Mouse (Mus musculus): ENCODE measurements at regions not wholly inside any gene's neighbourhood (a gene's known extent, or its start where the extent isn't known, plus 50 kb on each side); places are given as distances from the start of the nearest gene placed in this dataset.

DNA sequence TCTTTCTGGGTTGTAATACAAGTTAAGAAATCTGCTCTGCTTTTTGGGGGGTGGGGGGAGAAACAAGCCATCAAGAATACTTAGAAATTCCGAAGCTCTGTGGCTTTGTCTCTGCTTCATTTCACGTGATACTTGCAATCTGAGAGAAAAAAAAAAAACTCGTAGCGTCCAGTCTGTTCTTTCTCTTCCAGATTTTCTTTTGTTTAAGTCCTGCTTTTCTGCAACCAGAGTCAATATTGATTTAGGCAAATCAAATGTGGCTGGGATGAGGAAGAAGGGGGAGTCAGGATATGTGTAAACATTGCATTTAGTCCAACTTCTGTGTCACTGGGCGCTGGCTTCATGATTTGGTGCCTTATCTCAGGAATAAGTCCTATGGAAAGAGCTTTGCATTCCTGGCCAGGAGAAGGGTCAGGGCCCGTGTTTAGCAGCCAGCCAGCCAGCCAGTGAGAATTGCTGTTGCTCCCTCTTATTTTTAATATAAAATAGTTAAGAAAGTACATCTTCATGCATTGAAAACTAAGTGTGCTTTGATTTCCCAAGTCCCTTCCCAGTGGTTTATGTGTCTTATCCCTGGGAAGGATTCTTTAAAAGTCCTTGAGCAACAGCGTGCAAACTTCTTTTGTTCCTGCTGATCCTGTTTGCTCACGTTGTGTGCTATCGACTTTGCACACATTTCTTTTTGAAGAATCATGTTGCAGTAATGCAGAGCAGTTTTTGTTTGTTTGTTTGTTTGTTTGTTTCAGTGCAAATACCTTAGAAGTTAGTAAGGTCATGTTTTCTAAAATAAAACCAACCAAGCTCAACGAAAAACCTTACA is 272.0 kb downstream of the Gm11146 start:
- Histone ChIP-seq H3K27ac (peak overlapping the region; percentile 82), H3K4me2 (peak overlapping the region; percentile 48), H3K27me3 (replicated peaks) (no peaks in the 10 kb centered on the region), H3K4me1 (peaks cover 27% of the 10 kb centered on the region), H3K36me3 (replicated peaks) (no peaks in the 10 kb centered on the region), H3K4me3 (peak overlapping the region; percentile 40), H3K9me3 (no peaks in the 10 kb centered on the region), H3K9ac (0 out of 2 replicates have a peak overlapping the region, but pooled peaks have one; percentile 9)
- WGBS, result 7% methylated on average over 10 of the region's 10 CpGs
- no peak; the same call in 1 of the 2 replicates for ATAC-seq (replicated peaks)

DNA sequence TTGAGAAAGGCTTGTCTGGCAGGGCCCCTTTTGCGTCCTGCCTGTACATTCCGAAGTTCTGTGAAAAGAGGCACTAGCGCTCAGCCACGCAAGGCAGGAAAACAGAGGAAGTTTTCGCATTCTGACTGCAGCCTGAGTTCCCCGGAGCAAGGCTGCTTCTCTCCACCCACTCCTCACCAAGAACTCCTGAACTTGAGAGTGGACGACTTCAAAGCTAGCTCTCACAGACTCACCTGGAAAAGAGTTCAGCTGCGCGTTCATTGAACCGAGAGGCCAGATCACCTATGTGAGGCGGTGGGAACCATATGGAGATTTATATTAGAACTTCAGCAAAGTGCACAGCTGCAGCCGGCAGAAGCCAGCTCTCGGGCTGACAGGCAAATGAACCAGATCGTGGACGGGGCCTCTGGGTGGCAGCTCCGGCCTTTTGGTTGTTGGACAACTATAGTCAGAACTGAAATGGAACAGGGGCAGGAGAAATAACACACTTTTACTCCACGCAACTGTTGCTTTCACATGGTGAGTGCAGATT is 272.7 kb downstream of the Gm11146 start:
- peak overlapping the region; percentile 82 for H3K27ac ChIP-seq
- ATAC-seq (replicated peaks), result peak; percentile 47
- peak overlapping the region; percentile 40 for H3K4me3 ChIP-seq
- H3K27me3 ChIP-seq (replicated peaks), result no peaks in the 10 kb centered on the region
- peak overlapping the region; percentile 48 for H3K4me2 ChIP-seq
- H3K36me3 ChIP-seq (replicated peaks), result no peaks in the 10 kb centered on the region
- WGBS, result 4% methylated on average over 17 of the region's 17 CpGs
- H3K9me3 ChIP-seq, result no peaks in the 10 kb centered on the region
- H3K9ac ChIP-seq, result peak overlapping the region; percentile 32
- peaks cover 27% of the 10 kb centered on the region for H3K4me1 ChIP-seq

DNA sequence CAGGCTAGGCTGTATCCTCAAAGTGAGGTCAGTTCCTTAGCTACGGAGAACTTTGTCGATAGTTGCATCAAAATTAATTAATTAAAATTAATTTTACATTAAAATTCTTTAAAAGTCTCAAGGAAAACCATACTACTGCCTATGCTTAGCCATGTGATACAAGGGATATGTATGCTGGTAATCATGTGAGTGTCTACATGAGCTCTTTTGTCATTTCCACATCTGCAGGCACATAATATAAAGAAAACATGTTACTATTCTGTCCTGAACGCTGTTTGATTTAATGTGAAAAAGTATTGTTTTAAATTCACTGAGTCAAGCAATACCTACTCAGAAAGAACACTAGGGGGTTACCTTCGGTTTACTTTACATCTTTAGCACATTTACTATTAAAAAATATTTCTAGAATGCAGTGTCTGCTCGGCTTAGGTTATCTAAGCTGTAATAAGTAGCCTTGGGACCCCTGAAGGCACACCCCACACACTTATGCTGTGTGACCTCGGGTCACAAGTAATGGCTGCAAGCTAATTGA is 273.2 kb downstream of the Gm11146 start:
- 20% methylated on average over 6 of the region's 6 CpGs for WGBS
- Histone ChIP-seq H3K9ac (no peak overlapping the region), H3K27me3 (replicated peaks) (no peaks in the 10 kb centered on the region), H3K4me3 (peak overlapping the region; percentile 40), H3K36me3 (replicated peaks) (no peaks in the 10 kb centered on the region), H3K9me3 (no peaks in the 10 kb centered on the region), H3K4me2 (peak overlapping the region; percentile 48), H3K27ac (peak overlapping the region; percentile 82), H3K4me1 (peaks cover 27% of the 10 kb centered on the region)
- peak; percentile 16; the same call in 1 of the 2 replicates for ATAC-seq (replicated peaks)

DNA sequence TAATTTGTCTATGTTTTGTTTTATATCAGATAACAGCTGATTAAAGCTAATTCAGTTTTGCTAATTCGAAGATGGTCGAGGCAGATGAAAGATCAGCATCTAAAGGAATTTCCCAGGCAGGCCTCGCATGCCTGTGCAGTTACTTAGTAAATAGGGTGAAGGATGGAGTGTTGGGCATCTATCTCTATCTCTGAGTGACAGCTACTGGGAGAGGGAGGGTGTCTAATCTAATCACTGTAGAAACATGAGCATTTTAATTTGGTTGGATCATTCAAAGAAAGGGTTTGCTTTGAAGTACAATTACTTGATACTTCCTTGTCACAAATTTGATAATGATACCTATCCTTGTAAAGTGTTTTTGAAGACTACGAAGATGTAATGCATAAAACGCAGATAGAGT is 273.8 kb downstream of the Gm11146 start:
- Histone ChIP-seq H3K4me2 (peak overlapping the region; percentile 48; the same call in 1 of the 2 replicates), H3K4me3 (no peak overlapping the region), H3K27me3 (replicated peaks) (no peaks in the 10 kb centered on the region), H3K4me1 (peaks cover 27% of the 10 kb centered on the region), H3K9ac (no peak overlapping the region), H3K27ac (no peak overlapping the region), H3K9me3 (no peaks in the 10 kb centered on the region), H3K36me3 (replicated peaks) (no peaks in the 10 kb centered on the region)
- no peak for ATAC-seq (replicated peaks)
- whole genome bisulfite sequencing, result 43% methylated on average over 5 of the region's 5 CpGs

DNA sequence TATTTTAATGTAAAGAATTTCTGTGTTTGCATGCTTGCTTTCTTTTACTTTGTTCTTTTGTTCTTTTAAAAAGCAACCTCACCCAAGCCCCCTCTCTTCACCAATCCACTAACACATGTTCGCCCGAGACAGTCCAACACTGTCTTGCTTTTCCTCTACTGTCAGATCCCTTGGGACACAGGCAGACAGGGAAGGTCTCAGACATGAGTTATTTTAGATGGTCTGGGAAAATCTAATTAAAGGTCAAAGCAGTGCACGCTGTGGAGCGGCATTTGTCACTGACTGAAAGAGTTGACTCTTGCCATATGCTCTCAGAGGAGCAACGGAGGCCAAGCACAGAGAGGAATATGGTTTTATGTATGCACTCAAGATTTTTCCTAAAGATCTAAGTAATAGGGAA is 279.6 kb downstream of the Gm11146 start:
- H3K36me3 ChIP-seq (replicated peaks), result no peaks in the 10 kb centered on the region
- H3K27ac ChIP-seq, result no peak overlapping the region
- H3K27me3 ChIP-seq (replicated peaks), result no peaks in the 10 kb centered on the region
- H3K4me2 ChIP-seq, result no peak overlapping the region
- 34% methylated on average over 5 of the region's 5 CpGs for WGBS
- H3K9me3 ChIP-seq, result no peaks in the 10 kb centered on the region
- 0 out of 2 replicates have a peak, but pooled peaks have one; percentile 50 for ATAC-seq (replicated peaks)
- no peaks in the 10 kb centered on the region for H3K4me1 ChIP-seq
- H3K4me3 ChIP-seq, result no peak overlapping the region
- H3K9ac ChIP-seq, result no peak overlapping the region

DNA sequence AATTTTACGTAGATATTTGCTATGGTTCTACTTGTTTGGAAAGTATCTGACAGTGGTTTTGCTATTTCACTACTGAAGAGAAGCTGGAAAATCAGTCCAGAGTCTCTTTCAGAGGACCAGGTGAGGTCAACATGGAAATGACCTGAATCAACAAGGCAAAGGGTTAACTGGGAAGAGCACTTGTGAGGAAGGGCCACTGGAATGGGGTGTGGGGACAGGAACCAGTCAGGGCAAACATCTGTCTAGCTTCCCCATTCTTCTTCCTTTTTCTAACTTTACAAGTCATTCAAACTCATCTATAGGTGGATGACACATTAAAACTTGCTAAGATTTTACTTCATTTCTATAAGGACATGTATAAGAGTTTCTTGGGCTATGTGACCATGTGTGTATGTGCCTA is 283.7 kb downstream of the Gm11146 start:
- WGBS, result 100% methylated on average over 1 of the region's 1 CpGs
- Histone ChIP-seq H3K4me2 (no peak overlapping the region), H3K9ac (no peak overlapping the region), H3K9me3 (no peaks in the 10 kb centered on the region), H3K4me1 (no peaks in the 10 kb centered on the region), H3K4me3 (no peak overlapping the region), H3K27ac (no peak overlapping the region), H3K27me3 (replicated peaks) (no peaks in the 10 kb centered on the region), H3K36me3 (replicated peaks) (no peaks in the 10 kb centered on the region)
- no peak for ATAC-seq (replicated peaks)

DNA sequence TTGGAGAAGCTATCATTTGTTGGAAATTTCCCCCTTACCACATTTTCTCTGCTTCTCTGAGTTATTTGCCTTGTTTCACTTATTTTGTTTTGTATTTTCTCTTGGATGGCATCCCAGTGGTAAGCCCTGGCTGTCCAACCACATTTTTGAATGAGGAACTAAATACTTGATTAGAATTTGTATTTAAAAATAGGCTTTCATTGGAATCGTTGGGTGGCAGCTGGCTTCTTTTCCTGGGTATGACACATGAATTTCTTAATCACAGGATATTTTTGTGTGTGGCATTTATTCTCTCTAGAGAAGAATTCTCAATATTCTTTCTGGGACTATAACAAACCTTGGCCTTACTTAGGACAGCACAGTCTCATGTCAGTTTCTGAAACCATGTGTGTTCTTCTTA is 286.5 kb downstream of the Gm11146 start:
- no peaks in the 10 kb centered on the region for H3K4me1 ChIP-seq
- H3K9ac ChIP-seq, result no peak overlapping the region
- H3K27ac ChIP-seq, result no peak overlapping the region
- WGBS, result 50% methylated on average over 1 of the region's 1 CpGs
- H3K36me3 ChIP-seq (replicated peaks), result 0 out of 2 replicates have a peak, but pooled peaks cover 5% of the 10 kb centered on the region
- no peaks in the 10 kb centered on the region for H3K9me3 ChIP-seq
- no peaks in the 10 kb centered on the region for H3K27me3 ChIP-seq (replicated peaks)
- ATAC-seq (replicated peaks), result no peak
- H3K4me2 ChIP-seq, result no peak overlapping the region
- no peak overlapping the region for H3K4me3 ChIP-seq

DNA sequence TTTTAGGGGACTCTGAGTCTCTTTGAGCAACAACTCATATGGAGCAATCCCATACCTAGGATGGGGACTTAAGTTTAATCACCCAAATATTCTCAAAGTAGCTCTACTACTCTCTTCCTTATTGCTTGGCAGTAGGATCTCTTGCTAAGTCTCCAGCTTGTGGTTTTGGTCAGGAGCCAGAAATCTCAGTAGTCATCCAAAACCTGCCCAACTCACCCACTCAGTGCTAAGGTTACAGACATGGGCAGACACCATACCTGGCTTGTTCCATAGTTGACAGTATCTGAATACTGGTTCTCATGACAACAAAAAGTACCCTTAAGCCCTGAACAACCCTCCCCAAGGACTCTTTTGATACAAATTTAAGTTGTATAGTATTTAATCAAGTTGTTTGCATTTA is 288.7 kb downstream of the Gm11146 start:
- Histone ChIP-seq H3K4me3 (no peak overlapping the region), H3K27ac (no peak overlapping the region), H3K4me1 (no peaks in the 10 kb centered on the region), H3K36me3 (replicated peaks) (0 out of 2 replicates have a peak, but pooled peaks cover 5% of the 10 kb centered on the region), H3K27me3 (replicated peaks) (no peaks in the 10 kb centered on the region), H3K9me3 (no peaks in the 10 kb centered on the region), H3K9ac (no peak overlapping the region), H3K4me2 (no peak overlapping the region)
- ATAC-seq (replicated peaks), result no peak

DNA sequence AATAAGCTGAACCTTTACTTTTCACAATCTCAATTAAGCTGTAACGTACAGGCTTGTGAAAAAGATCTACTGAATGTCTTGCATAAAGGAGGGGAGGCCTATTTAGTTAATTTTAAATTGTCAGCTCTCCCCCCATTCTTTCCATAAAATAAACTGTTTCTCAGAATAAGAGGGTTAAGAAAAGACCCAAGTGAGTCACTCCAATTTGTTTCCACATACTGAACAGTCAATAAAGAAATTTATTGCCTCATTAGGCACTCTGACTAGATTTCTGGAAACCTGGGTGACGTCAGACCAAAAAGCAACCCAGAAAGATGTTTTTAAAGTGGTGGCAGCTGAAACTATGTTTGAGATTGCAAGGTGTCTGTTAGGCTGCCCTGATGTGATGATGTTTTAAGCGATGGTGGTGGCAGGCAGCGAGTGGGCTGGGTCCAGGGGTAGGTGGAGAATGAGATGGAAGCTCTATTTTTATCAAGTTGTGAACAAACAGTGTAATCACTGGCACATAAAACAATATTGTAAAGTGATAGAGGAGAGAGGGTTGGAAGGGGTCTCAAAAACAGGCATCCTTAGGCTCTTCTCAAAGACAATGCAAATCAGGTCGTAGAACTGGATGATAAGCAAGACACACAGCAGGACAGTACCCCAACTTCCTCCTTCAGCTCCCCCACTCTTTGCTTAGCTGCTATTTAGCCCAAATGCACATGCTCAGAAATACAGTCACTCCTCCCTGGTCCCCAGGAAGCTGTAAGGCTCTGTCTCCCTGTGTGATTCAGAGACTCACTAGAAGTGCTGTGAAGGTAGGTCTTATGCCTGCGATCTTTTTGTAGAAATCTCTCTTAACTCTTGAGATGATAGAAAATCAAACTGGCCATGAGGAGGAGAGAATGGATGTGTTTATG is 288.0 kb downstream of the Usp25 start:
- H3K9ac ChIP-seq, result no peak overlapping the region
- H3K4me3 ChIP-seq, result no peak overlapping the region
- no peak overlapping the region for H3K27ac ChIP-seq
- H3K36me3 ChIP-seq (replicated peaks), result no peaks in the 10 kb centered on the region
- no peaks in the 10 kb centered on the region for H3K9me3 ChIP-seq
- H3K27me3 ChIP-seq (replicated peaks), result no peaks in the 10 kb centered on the region
- 72% methylated on average over 6 of the region's 6 CpGs for WGBS
- H3K4me1 ChIP-seq, result no peaks in the 10 kb centered on the region
- ATAC-seq (replicated peaks), result no peak
- no peak overlapping the region for H3K4me2 ChIP-seq

DNA sequence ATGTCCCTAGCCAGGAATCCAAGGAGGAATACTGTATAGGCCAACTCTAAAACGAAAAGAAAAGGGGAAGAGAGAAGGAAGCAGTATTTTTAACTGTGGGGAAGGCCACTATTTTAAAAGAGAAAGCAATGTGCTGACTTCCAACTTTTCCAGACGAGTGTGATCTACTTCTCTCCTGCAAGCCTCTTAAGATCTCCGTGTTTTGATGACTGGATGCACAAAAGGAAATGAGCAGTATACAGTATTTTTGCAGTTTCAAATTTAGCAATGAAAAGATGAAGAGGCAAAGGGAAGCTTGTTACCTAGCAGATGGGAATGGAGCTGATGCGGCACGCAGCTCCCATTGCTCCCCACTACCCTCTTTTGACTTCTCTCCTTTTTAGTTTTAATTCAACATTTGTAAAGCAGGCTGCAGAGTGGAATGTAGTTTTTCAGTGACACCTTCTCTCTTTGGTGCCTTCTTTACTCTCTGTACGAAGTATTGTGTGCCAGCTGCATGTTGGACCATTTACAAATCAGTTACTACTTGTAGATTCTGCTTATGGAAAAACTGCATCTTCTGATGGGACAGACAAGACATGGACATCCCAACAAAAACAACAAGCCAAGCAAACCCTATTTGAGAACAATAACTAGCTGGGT is 287.2 kb downstream of the Usp25 start:
- WGBS, result 66% methylated on average over 6 of the region's 6 CpGs
- Histone ChIP-seq H3K4me2 (no peak overlapping the region), H3K4me1 (no peaks in the 10 kb centered on the region), H3K4me3 (no peak overlapping the region), H3K27me3 (replicated peaks) (no peaks in the 10 kb centered on the region), H3K36me3 (replicated peaks) (no peaks in the 10 kb centered on the region), H3K9ac (no peak overlapping the region), H3K9me3 (no peaks in the 10 kb centered on the region), H3K27ac (0 out of 2 replicates have a peak overlapping the region, but pooled peaks have one; percentile 2)
- no peak for ATAC-seq (replicated peaks)

DNA sequence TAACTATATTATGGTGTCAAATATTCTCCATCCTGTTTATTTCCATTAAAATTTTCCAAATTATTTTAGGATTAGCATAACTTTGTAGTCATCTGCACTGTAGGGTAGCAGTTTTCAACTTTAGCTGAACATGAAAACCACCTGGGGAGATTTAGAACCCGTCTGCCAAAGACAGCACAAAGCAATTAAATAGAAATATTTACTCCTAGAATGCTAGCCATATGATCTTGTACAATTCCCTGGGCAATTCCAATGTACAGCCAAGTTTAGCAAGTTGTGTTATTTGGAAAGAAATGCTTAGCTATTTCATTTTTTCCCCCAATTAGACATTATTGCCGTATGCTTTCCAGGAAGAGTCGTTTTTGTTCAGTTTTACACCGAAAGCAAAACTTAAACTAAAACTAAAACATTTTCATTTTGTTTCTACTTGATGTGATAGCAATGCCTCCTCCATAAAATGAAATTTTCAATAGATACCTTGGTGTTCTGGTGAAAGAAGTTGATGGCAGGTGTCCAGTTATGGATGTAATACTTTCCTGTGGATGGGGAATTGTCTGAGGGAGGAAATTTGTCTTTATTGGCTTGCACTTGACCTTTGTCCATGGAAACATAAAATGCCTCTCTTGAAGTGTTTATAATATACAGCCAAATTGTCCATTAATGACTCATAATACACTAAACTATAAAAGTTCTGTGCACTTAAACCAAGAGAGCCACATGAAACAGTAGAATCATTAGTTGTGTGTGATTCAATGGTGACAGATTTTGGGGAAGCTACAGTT is 282.3 kb downstream of the Usp25 start:
- Histone ChIP-seq H3K4me2 (no peak overlapping the region), H3K9me3 (no peaks in the 10 kb centered on the region), H3K9ac (no peak overlapping the region), H3K4me3 (no peak overlapping the region), H3K4me1 (peaks cover 10% of the 10 kb centered on the region), H3K27me3 (replicated peaks) (no peaks in the 10 kb centered on the region), H3K36me3 (replicated peaks) (no peaks in the 10 kb centered on the region), H3K27ac (no peak overlapping the region)
- WGBS, result 79% methylated on average over 4 of the region's 4 CpGs
- ATAC-seq (replicated peaks), result no peak
